Mouse (Mus musculus) embryonic facial prominence, embryonic 10.5 days (tissue): ENCODE results near the gene Vmn2r82. TPM values are rescaled to one million over a fixed set of nuclear protein-coding genes. Genes with fewer than 3 reads are reported as not detected.
"Not testable (repeated sequence)": the region's sequence is repeated elsewhere in the genome, so short reads cannot be mapped to it uniquely, and the experiment has no call there.

ENCODE experiments used
- DNase-seq: peaks from one replicate; pipeline ENCODE4 v3.0.0-alpha.2; 2017; ENCODE audit warnings: low spot score
- H3K27ac ChIP-seq: fragments of 300-500 bp; sonication (generic); replicated peaks from 2 replicates; pipeline ENCODE4 v1.5.1; 2016; ENCODE audit warnings: mild to moderate bottlenecking
- H3K27me3 ChIP-seq: fragments of 300-500 bp; sonication (generic); replicated peaks from 2 replicates; pipeline ENCODE4 v1.6.1; 2016; ENCODE audit warnings: low read depth, mild to moderate bottlenecking; ENCODE audit not compliant: poor library complexity, severe bottlenecking
- H3K36me3 ChIP-seq: fragments of 300-500 bp; sonication (generic); replicated peaks from 2 replicates; pipeline ENCODE4 v1.6.1; 2016; ENCODE audit warnings: mild to moderate bottlenecking, moderate library complexity
- H3K4me1 ChIP-seq: fragments of 300-500 bp; sonication (generic); 2 replicates; pipeline ENCODE4 v1.6.1; 2016
- H3K4me3 ChIP-seq: fragments of 300-500 bp; sonication (generic); 2 replicates; pipeline ENCODE4 v1.5.1; 2016; ENCODE audit warnings: mild to moderate bottlenecking, moderate library complexity
- H3K9me3 ChIP-seq: fragments of 300-500 bp; sonication (generic); 2 replicates; pipeline ENCODE4 v1.6.1; 2016; ENCODE audit warnings: mild to moderate bottlenecking
- WGBS: fragments of 180-500 bp; shearing (Covaris S2); methylation state at CpG from one replicate; pipeline ENCODE4 v1.1.7; 2016; 5-methylcytosine and 5-hydroxymethylcytosine counted together
- polyA plus RNA-seq: library from polyadenylated mRNA; unstranded; fragments of >200 nt; fragmentation: Nextera tagmentation; extraction: Ambion mirVana; gene quantifications from 2 replicates; pipeline ENCODE4 v1.2.1, GENCODE M21; 2016

The Vmn2r82 gene
- polyA plus RNA-seq: not detected in 2 replicates

GRCm38 (mm10) chr10:79356220-79356619, at the start of gene Vmn2r82:
Vmn2r82 (plus strand) TSS chr10:79356520.
- H3K9me3 ChIP-seq, H3K27ac ChIP-seq, H3K4me3 ChIP-seq, DNase-seq, H3K4me1 ChIP-seq, H3K27me3 ChIP-seq, H3K36me3 ChIP-seq: not testable (repeated sequence)
- WGBS: 82% methylated on average over 4 of the region's 4 CpGs

- not testable (repeated sequence) for H3K4me1 ChIP-seq, H3K27me3 ChIP-seq, H3K9me3 ChIP-seq, H3K36me3 ChIP-seq
- WGBS: 6% methylated on average over 16 of the region's 16 CpGs
- Histone ChIP-seq H3K27ac (peak overlapping the region; percentile 76), H3K4me3 (peak overlapping the region; percentile 53)
- peak; percentile 32 for DNase-seq
Measured at GRCm38 (mm10) chr10:79322033-79322736, 34.1 kb upstream of the Vmn2r82 start.

- Histone ChIP-seq H3K27ac (no peak overlapping the region), H3K36me3 (no peaks in the 10 kb centered on the region), H3K9me3 (no peaks in the 10 kb centered on the region), H3K27me3 (no peaks in the 10 kb centered on the region), H3K4me1 (no peaks in the 10 kb centered on the region), H3K4me3 (no peak overlapping the region)
- no peak for DNase-seq
Measured at GRCm38 (mm10) chr10:79322737-79323086, 33.6 kb upstream of the Vmn2r82 start.

- not testable (repeated sequence) for H3K4me3 ChIP-seq, H3K9me3 ChIP-seq, H3K27me3 ChIP-seq, H3K27ac ChIP-seq, H3K4me1 ChIP-seq, H3K36me3 ChIP-seq, DNase-seq
- 82% methylated on average over 8 of the region's 8 CpGs for WGBS
Measured at GRCm38 (mm10) chr10:79399946-79400700, 43.8 kb downstream of the Vmn2r82 start.

- Histone ChIP-seq H3K36me3 (no peaks in the 10 kb centered on the region), H3K4me3 (no peak overlapping the region), H3K27me3 (no peaks in the 10 kb centered on the region), H3K27ac (no peak overlapping the region), H3K9me3 (peaks cover 16% of the 10 kb centered on the region; the same call in 1 of the 2 replicates), H3K4me1 (no peaks in the 10 kb centered on the region)
- WGBS: 91% methylated on average over 24 of the region's 24 CpGs
- DNase-seq: no peak
Measured at GRCm38 (mm10) chr10:79417142-79417771, 60.9 kb downstream of the Vmn2r82 start.

- not testable (repeated sequence) for H3K36me3 ChIP-seq, H3K4me3 ChIP-seq, H3K4me1 ChIP-seq, DNase-seq, H3K27ac ChIP-seq, H3K27me3 ChIP-seq
- 83% methylated on average over 6 of the region's 6 CpGs for WGBS
- peaks cover 18% of the 10 kb centered on the region; the same call in 1 of the 2 replicates for H3K9me3 ChIP-seq
Measured at GRCm38 (mm10) chr10:79417772-79418170, 61.5 kb downstream of the Vmn2r82 start.

- H3K4me1 ChIP-seq, H3K4me3 ChIP-seq: not testable (repeated sequence)
- WGBS: 87% methylated on average over 23 of the region's 23 CpGs
Measured at GRCm38 (mm10) chr10:79435141-79435820, 79.0 kb downstream of the Vmn2r82 start.

More at GRCm38 (mm10) chr10:79435141-79435820, 79.0 kb downstream of the Vmn2r82 start:
- H3K9me3 ChIP-seq, DNase-seq, H3K36me3 ChIP-seq, H3K27ac ChIP-seq, H3K27me3 ChIP-seq: not testable (repeated sequence)

Other genes starting within 250 kb of the Vmn2r82 start
- gene Vmn2r80, start 207.8 kb upstream of the Vmn2r82 start, polyA plus RNA-seq: not detected in 2 replicates
- not detected in 2 replicates for gene Vmn2r81, start 108.8 kb upstream of the Vmn2r82 start, polyA plus RNA-seq
- not detected in 2 replicates for gene Vmn2r83, start 112.2 kb downstream of the Vmn2r82 start, polyA plus RNA-seq
- gene Plpp2, start 177.3 kb downstream of the Vmn2r82 start, polyA plus RNA-seq: 28.4 and 29.2 TPM in 2 replicates
- gene Mier2, start 198.7 kb downstream of the Vmn2r82 start, polyA plus RNA-seq: 76.4 and 77.3 TPM in 2 replicates
- gene Theg, start 230.8 kb downstream of the Vmn2r82 start, polyA plus RNA-seq: not detected in 2 replicates